Mouse (Mus musculus): ENCODE results near the gene Olfr654. TPM values are rescaled to one million over a fixed set of nuclear protein-coding genes. Genes with fewer than 3 reads are reported as not detected.

Olfr654 gene
- total and polyA plus RNA-seq, 3 experiments, result not detected

DNA sequence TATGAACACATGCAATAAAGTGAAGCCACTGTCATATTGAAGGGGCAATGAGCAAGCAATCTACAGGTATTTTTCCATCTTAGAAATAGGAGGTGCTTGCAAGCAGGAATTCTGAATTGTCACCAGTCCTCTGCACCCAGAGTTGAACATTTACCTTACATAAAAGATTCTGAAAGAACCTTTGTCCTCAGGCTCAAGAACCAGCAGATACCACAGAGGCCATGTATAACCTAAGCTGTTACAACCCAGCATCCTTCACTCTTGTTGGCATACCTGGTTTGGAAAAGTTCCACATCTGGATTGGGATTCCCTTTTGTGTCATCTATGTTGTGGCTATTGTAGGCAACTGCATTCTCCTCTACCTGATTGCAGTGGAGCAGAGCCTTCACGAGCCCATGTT, 34.1 kb upstream of the Olfr654 start:
- Histone ChIP-seq H3K27ac (ENCODE audit: insufficient read depth, low read depth) (no peak overlapping the region), H3K9me3 (replicated peaks; ENCODE audit: low read length) (no peaks in the 10 kb centered on the region), H3K4me3 (replicated peaks in 1 of 3; ENCODE audit: low read depth in 2 of 3, low read length in 2 of 3, poor library complexity in 1 of 3) (no peak overlapping the region), H3K4me2 (ENCODE audit: insufficient read depth, low read depth, poor library complexity, severe bottlenecking) (no peak overlapping the region), H3K79me2 (replicated peaks; ENCODE audit: control insufficient read depth, extremely low read depth, insufficient read depth, poor library complexity, severe bottlenecking) (no peaks in the 10 kb centered on the region), H3K9ac (ENCODE audit: insufficient read depth, low read depth) (no peak overlapping the region), H3K27me3 (replicated peaks) (no peaks in the 10 kb centered on the region), H3K36me3 (replicated peaks in 1 of 2; ENCODE audit: control insufficient read depth in 1 of 2, insufficient read depth in 1 of 2, low read length in 1 of 2) (no peaks in the 10 kb centered on the region), H3K4me1 (ENCODE audit: control insufficient read depth in 1 of 2, insufficient read depth in 2 of 2) (no peaks in the 10 kb centered on the region)
- in situ Hi-C loops (cut with MboI; ENCODE audit: low pct_ligation_motif_present, low pct_unique_long_range_greater_than_20kb, low sequenced_read_pairs) (no loop called here), dilution Hi-C loops (cut with MboI; ENCODE audit: extremely low pct_ligation_motif_present, extremely low pct_unique_long_range_greater_than_20kb, low sequenced_read_pairs) (no loop called here)
- DNase-seq (ENCODE audit: extremely low read depth), result no peak
- TF ChIP-seq BHLHE40 (IDR thresholded peaks at IDR 0.05; ENCODE audit: low read depth, low read length) (no peak), HCFC1 (IDR thresholded peaks at IDR 0.05; ENCODE audit: low read depth, low read length) (no peak), NELFE (IDR thresholded peaks at IDR 0.05; ENCODE audit: low read depth, low read length) (no peak), ETS1 (conservative IDR thresholded peaks at IDR 0.05; ENCODE audit: low read depth, low read length) (no peak), RAD21 (IDR thresholded peaks at IDR 0.05; ENCODE audit: low read depth, low read length) (no peak), MYC (IDR thresholded peaks at IDR 0.05; ENCODE audit: low read depth, low read length) (no peak), KAT2A (IDR thresholded peaks at IDR 0.05; ENCODE audit: insufficient replicate concordance, low read length) (no peak), JUN (IDR thresholded peaks at IDR 0.05; ENCODE audit: insufficient read depth, low read depth, low read length) (no peak)

DNA sequence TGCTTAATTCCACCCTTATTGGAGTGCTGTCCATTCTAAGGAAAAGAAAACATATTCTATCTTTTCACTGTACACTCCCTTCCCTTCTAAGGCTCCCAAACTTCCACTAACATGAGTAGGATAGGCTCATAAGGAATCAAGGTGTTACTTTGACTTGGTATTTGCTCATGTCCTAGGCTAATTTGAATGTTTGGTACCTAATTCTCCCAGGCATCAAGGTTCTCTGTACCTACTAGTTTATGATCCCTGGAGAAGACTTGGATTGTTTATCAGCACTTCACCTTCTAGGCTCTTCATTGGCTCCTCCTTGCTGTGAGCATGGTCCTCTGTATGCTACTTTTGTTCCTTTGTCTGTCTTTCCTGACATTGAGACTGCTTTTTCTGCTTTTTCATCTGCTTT, 26.2 kb upstream of the Olfr654 start, which contains the start of gene Olfr652:
Olfr652 (plus strand) TSS at position 301 of the 400 bp plus-strand sequence.
- in situ Hi-C loops (cut with MboI; ENCODE audit: low pct_ligation_motif_present, low pct_unique_long_range_greater_than_20kb, low sequenced_read_pairs), result no loop called here
- TF ChIP-seq RAD21 (IDR thresholded peaks at IDR 0.05; ENCODE audit: low read depth, low read length) (no peak), MAX (IDR thresholded peaks at IDR 0.05; ENCODE audit: low read length) (no peak), USF2 (conservative IDR thresholded peaks at IDR 0.05; ENCODE audit: low read depth, low read length) (no peak), CHD1 (IDR thresholded peaks at IDR 0.05; ENCODE audit: low read depth, low read length) (no peak), GABPA (IDR thresholded peaks at IDR 0.05; ENCODE audit: insufficient replicate concordance, low read depth, low read length) (no peak), SMC3 (IDR thresholded peaks at IDR 0.05; ENCODE audit: low read depth, low read length) (no peak), MAFK (IDR thresholded peaks at IDR 0.05; ENCODE audit: insufficient replicate concordance, low read length) (no peak), ETS1 (conservative IDR thresholded peaks at IDR 0.05; ENCODE audit: low read depth, low read length) (no peak), USF1 (IDR thresholded peaks at IDR 0.05; ENCODE audit: low read depth, low read length) (no peak), SIN3A (IDR thresholded peaks at IDR 0.05; ENCODE audit: low read length) (no peak), EP300 (IDR thresholded peaks at IDR 0.05; ENCODE audit: low read length) (no peak), ZNF384 (IDR thresholded peaks at IDR 0.05; ENCODE audit: low read depth, low read length) (no peak), TBP (conservative IDR thresholded peaks at IDR 0.05; ENCODE audit: low read depth, low read length) (no peak), POLR2AphosphoS2 (IDR thresholded peaks at IDR 0.05; ENCODE audit: low read depth, low read length) (no peak), PAX5 (IDR thresholded peaks at IDR 0.05; ENCODE audit: low read length) (no peak), NRF1 (IDR thresholded peaks at IDR 0.05; ENCODE audit: low read depth, low read length) (no peak), NELFE (IDR thresholded peaks at IDR 0.05; ENCODE audit: low read depth, low read length) (no peak)
- Histone ChIP-seq H3K9me3 (replicated peaks; ENCODE audit: low read length) (no peaks in the 10 kb centered on the region), H3K4me2 (ENCODE audit: insufficient read depth, low read depth, poor library complexity, severe bottlenecking) (no peak within 1 kb of the TSS), H3K4me1 (ENCODE audit: control insufficient read depth in 1 of 2, insufficient read depth in 2 of 2) (no peaks in the 10 kb centered on the region), H3K79me2 (replicated peaks; ENCODE audit: control insufficient read depth, extremely low read depth, insufficient read depth, poor library complexity, severe bottlenecking) (no peaks in the 10 kb centered on the region), H3K36me3 (replicated peaks in 1 of 2; ENCODE audit: control insufficient read depth in 1 of 2, insufficient read depth in 1 of 2, low read length in 1 of 2) (no peaks in the 10 kb centered on the region), H3K9ac (ENCODE audit: insufficient read depth, low read depth) (no peak within 1 kb of the TSS), H3K27ac (ENCODE audit: insufficient read depth, low read depth) (no peak within 1 kb of the TSS), H3K27me3 (replicated peaks) (no peaks in the 10 kb centered on the region), H3K4me3 (replicated peaks in 1 of 3; ENCODE audit: low read depth in 2 of 3, low read length in 2 of 3, poor library complexity in 1 of 3) (no peak within 1 kb of the TSS)
- no peak for DNase-seq (ENCODE audit: extremely low read depth)
- dilution Hi-C loops (cut with MboI; ENCODE audit: extremely low pct_ligation_motif_present, extremely low pct_unique_long_range_greater_than_20kb, low sequenced_read_pairs), result no loop called here
